Mouse (Mus musculus) lung, postnatal 0 days (tissue): ENCODE data around the gene Asb16.

Experiments used
- CTCF ChIP-seq: IDR thresholded peaks from 2 replicates; pipeline ENCODE4 v1.5.1; 2016; ENCODE audit warnings: antibody characterized with exemption, mild to moderate bottlenecking
- EP300 ChIP-seq: IDR thresholded peaks from 2 replicates; pipeline ENCODE4 v1.6.1; 2016; ENCODE audit warnings: antibody characterized with exemption, mild to moderate bottlenecking, control low read depth

GRCm38 (mm10) chr11:102258521-102258920, 10.0 kb upstream of the Asb16 start:
- TF ChIP-seq EP300 (no peak), CTCF (peak; percentile 49)
